Mouse (Mus musculus): ENCODE measurements around the gene Sfxn5. TPM values are rescaled to one million over a fixed set of nuclear protein-coding genes. Genes with fewer than 3 reads are reported as not detected.

The Sfxn5 gene
- polyA plus RNA-seq, 1 experiment, result 3.7 TPM

DNA sequence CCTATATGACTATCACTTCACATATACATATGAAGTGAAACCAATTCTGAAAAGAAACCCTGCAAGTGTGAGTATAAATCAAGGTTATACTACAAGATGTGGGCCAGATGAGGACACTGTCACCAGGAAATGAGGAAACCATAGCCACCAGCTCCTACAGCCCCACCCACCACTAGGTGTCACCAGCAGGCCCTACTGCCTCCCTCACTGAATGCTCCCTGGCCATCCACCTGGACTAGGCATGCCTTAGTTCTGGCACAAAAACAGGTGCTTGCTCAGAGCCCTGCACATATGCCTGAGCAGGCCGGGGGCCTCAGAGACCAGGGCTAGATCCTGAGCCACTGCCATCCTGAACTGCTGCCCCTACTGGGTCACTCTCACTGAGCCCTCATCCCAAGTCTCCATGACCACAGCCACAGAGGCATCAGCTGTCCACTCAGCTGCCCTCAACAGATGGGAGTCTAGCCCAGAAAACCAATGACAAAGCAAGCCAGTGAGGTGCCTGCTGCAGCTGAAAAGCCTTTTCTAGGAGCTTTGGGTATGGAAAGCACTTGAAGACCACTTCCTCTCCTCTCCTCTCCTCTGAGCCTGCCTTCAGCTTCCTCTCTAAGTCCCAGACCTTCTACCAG is 6.2 kb upstream of the Sfxn5 start:
- TF ChIP-seq CTCF (IDR thresholded peaks at IDR 0.05; ENCODE audit: borderline replicate concordance, control insufficient read depth, extremely low read depth, insufficient read depth, low read length, poor library complexity) (0 out of 2 replicates have a peak, but pooled peaks have one; percentile 28), POLR2A (IDR thresholded peaks at IDR 0.05; ENCODE audit: control insufficient read depth, extremely low read depth, insufficient read depth, low read length, poor library complexity) (no peak)
- no peaks in the 10 kb centered on the region for H3K36me3 ChIP-seq (ENCODE audit: control insufficient read depth, insufficient read depth, low read length)
- no peak overlapping the region for H3K27ac ChIP-seq (ENCODE audit: control insufficient read depth, insufficient read depth, low read length)
- no peaks in the 10 kb centered on the region for H3K27me3 ChIP-seq (ENCODE audit: control insufficient read depth, insufficient read depth, low read length)
- H3K4me3 ChIP-seq (ENCODE audit: control insufficient read depth, insufficient read depth, low read length), result no peak overlapping the region
- WGBS, result 67% methylated on average over 1 of the region's 1 CpGs
- H3K4me1 ChIP-seq (replicated peaks; ENCODE audit: control insufficient read depth, insufficient read depth, low read length), result no peaks in the 10 kb centered on the region
- peak; percentile 68 for DNase-seq

DNA sequence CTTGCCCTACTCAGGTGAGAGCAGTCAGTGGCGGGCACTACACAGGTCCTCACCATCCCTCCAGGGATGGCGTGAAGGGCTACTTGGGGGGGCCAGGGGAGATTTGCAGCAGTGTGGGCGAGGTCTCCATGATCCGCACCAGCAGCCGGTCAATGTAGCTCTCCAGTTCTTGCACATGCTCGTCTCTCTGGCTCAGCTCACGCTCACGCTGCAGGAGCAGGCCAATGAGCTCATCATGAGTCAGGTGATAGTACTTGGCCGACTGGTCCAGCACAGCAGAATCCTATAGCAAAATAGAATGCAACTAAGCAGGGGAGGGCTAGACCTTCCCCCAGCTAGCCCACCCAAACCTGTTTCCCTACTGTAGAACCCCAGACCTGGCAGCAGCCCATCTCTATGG is 3.7 kb upstream of the Sfxn5 start:
- WGBS, result 97% methylated on average over 9 of the region's 9 CpGs
- Histone ChIP-seq H3K36me3 (ENCODE audit: control insufficient read depth, insufficient read depth, low read length) (no peaks in the 10 kb centered on the region), H3K27ac (ENCODE audit: control insufficient read depth, insufficient read depth, low read length) (no peak overlapping the region), H3K4me3 (ENCODE audit: control insufficient read depth, insufficient read depth, low read length) (no peak overlapping the region), H3K4me1 (replicated peaks; ENCODE audit: control insufficient read depth, insufficient read depth, low read length) (peaks cover 9% of the 10 kb centered on the region; the same call in 1 of the 2 replicates), H3K27me3 (ENCODE audit: control insufficient read depth, insufficient read depth, low read length) (peaks cover 3% of the 10 kb centered on the region; the same call in 1 of the 2 replicates)
- no peak for TF ChIP-seq POLR2A (IDR thresholded peaks at IDR 0.05; ENCODE audit: control insufficient read depth, extremely low read depth, insufficient read depth, low read length, poor library complexity)
- TF ChIP-seq CTCF (IDR thresholded peaks at IDR 0.05; ENCODE audit: borderline replicate concordance, control insufficient read depth, extremely low read depth, insufficient read depth, low read length, poor library complexity), result no peak
- DNase-seq, result no peak

DNA sequence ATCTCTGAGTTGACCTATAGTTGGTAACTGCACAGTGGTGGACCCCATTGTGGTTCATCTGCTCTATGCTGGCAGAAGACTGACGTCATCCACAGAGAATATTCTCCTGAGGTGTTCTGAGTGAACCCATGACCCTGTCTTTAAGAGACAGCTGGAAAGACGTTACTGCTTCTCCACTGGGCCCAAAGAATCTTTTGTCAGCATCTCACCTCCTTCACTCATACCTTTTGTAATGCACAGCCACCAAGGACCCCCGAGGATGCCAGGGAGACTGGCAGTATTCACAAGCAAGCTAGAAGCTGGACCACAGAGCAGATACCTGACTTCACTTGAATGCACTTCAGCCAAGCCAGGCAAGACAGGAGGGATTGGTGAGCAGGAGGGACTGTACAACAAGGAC is 2.1 kb upstream of the Sfxn5 start:
- Histone ChIP-seq H3K27ac (ENCODE audit: control insufficient read depth, insufficient read depth, low read length) (no peak overlapping the region), H3K27me3 (ENCODE audit: control insufficient read depth, insufficient read depth, low read length) (peaks cover 3% of the 10 kb centered on the region; the same call in 1 of the 2 replicates), H3K4me3 (ENCODE audit: control insufficient read depth, insufficient read depth, low read length) (no peak overlapping the region), H3K4me1 (replicated peaks; ENCODE audit: control insufficient read depth, insufficient read depth, low read length) (peaks cover 9% of the 10 kb centered on the region; the same call in 1 of the 2 replicates), H3K36me3 (ENCODE audit: control insufficient read depth, insufficient read depth, low read length) (no peaks in the 10 kb centered on the region)
- DNase-seq, result no peak
- 88% methylated on average over 3 of the region's 3 CpGs for WGBS
- TF ChIP-seq CTCF (IDR thresholded peaks at IDR 0.05; ENCODE audit: borderline replicate concordance, control insufficient read depth, extremely low read depth, insufficient read depth, low read length, poor library complexity), result no peak
- TF ChIP-seq POLR2A (IDR thresholded peaks at IDR 0.05; ENCODE audit: control insufficient read depth, extremely low read depth, insufficient read depth, low read length, poor library complexity), result no peak

DNA sequence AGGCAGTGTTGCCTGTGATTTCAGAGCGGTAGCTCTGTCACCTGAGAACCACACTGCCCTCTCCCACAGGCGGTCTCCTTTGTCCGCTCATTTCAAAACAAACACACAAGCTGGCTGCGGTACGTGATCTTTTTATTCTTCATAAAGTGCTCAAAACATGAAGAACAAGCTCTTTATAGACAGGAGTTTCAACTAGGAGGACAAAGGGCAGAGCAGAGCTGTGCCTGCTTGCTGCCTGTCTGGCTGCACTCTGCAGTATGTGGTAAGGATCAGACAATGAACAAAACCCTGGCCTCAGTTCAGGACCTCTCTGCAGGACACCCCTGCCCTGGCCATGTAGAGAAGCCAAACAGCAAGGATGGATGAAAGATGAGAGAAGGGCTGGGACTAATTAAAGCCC is 1.6 kb upstream of the Sfxn5 start:
- no peaks in the 10 kb centered on the region for H3K36me3 ChIP-seq (ENCODE audit: control insufficient read depth, insufficient read depth, low read length)
- no peak overlapping the region for H3K4me3 ChIP-seq (ENCODE audit: control insufficient read depth, insufficient read depth, low read length)
- no peak for DNase-seq
- TF ChIP-seq CTCF (IDR thresholded peaks at IDR 0.05; ENCODE audit: borderline replicate concordance, control insufficient read depth, extremely low read depth, insufficient read depth, low read length, poor library complexity), result no peak
- TF ChIP-seq POLR2A (IDR thresholded peaks at IDR 0.05; ENCODE audit: control insufficient read depth, extremely low read depth, insufficient read depth, low read length, poor library complexity), result no peak
- H3K27me3 ChIP-seq (ENCODE audit: control insufficient read depth, insufficient read depth, low read length), result peaks cover 3% of the 10 kb centered on the region; the same call in 1 of the 2 replicates
- H3K4me1 ChIP-seq (replicated peaks; ENCODE audit: control insufficient read depth, insufficient read depth, low read length), result peaks cover 9% of the 10 kb centered on the region; the same call in 1 of the 2 replicates
- H3K27ac ChIP-seq (ENCODE audit: control insufficient read depth, insufficient read depth, low read length), result no peak overlapping the region
- 97% methylated on average over 5 of the region's 5 CpGs for WGBS

- no peak for TF ChIP-seq POLR2A (IDR thresholded peaks at IDR 0.05; ENCODE audit: control insufficient read depth, extremely low read depth, insufficient read depth, low read length, poor library complexity)
- Histone ChIP-seq H3K27me3 (ENCODE audit: control insufficient read depth, insufficient read depth, low read length) (peaks cover 3% of the 10 kb centered on the region; the same call in 1 of the 2 replicates), H3K4me3 (ENCODE audit: control insufficient read depth, insufficient read depth, low read length) (no peak overlapping the region), H3K36me3 (ENCODE audit: control insufficient read depth, insufficient read depth, low read length) (no peaks in the 10 kb centered on the region), H3K27ac (ENCODE audit: control insufficient read depth, insufficient read depth, low read length) (no peak overlapping the region), H3K4me1 (replicated peaks; ENCODE audit: control insufficient read depth, insufficient read depth, low read length) (peaks cover 9% of the 10 kb centered on the region; the same call in 1 of the 2 replicates)
- DNase-seq, result no peak
Observed at GRCm38 (mm10) chr6:85334251-85334650, 1.0 kb upstream of the Sfxn5 start.

DNA sequence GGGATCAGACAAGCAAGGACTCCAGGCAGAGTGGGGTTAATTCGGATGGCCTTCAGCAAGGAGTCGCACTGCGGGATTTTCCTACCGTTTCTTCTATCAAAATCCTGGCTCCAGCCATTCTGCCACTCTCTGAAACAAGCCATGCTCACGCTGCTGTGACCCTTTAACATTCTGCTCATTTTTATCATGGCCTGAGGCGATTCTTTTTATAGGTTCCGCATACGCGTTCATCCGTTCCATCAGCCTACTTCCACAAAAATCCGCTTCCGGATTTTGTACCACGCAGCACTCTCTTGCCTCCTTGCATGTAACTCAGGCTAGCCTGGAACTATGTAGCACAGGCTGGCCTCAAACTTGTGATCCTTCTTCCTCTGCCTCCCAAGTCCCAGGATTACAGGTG is 510 bp upstream of the Sfxn5 start:
- TF ChIP-seq POLR2A (IDR thresholded peaks at IDR 0.05; ENCODE audit: control insufficient read depth, extremely low read depth, insufficient read depth, low read length, poor library complexity), result no peak
- TF ChIP-seq CTCF (IDR thresholded peaks at IDR 0.05; ENCODE audit: borderline replicate concordance, control insufficient read depth, extremely low read depth, insufficient read depth, low read length, poor library complexity), result no peak
- Histone ChIP-seq H3K4me1 (replicated peaks; ENCODE audit: control insufficient read depth, insufficient read depth, low read length) (peaks cover 9% of the 10 kb centered on the region; the same call in 1 of the 2 replicates), H3K4me3 (ENCODE audit: control insufficient read depth, insufficient read depth, low read length) (peak overlapping the region; percentile 87), H3K36me3 (ENCODE audit: control insufficient read depth, insufficient read depth, low read length) (no peaks in the 10 kb centered on the region), H3K27ac (ENCODE audit: control insufficient read depth, insufficient read depth, low read length) (peak overlapping the region; percentile 30; the same call in 1 of the 2 replicates), H3K27me3 (ENCODE audit: control insufficient read depth, insufficient read depth, low read length) (peaks cover 3% of the 10 kb centered on the region; the same call in 1 of the 2 replicates)
- WGBS, result 6% methylated on average over 13 of the region's 13 CpGs
- DNase-seq, result peak; percentile 33

Data from thymus, adult 2 months (tissue).